Mouse (Mus musculus): ENCODE results near the gene Trim39. TPM values are rescaled to one million over a fixed set of nuclear protein-coding genes. Genes with fewer than 3 reads are reported as not detected.
"Not testable (repeated sequence)": the region's sequence is repeated elsewhere in the genome, so short reads cannot be mapped to it uniquely, and the experiment has no call there.

Trim39 gene
- polyA plus RNA-seq, 1 experiment from 2014 or later = 29.0 TPM

DNA sequence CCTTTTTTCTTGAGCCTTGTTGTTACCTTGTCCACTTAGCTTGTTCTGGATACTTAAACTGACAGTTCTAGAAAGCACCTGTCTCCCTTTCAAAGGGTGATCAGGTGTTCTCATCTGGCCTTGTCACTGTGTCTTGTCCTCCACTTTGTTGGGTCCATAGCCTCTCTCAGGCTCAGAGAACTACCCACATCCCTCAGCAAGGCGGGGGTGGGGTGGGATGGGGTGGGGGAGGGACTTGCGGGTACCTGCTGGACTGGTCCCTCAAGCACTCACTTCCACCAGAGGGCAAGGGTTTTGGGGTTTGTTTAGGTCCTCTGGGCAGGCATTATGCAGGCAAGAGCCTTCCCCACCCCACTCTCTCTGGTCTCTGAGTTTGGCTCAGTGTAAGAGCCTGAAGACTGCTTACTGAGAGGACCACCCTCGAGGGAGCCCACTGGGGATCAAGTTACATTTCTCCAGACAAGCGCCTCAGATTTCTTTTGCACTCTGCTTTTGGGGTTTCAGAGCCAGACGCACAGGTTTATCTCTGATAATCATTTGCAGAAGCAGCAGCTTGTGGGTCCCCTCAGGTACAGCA, 31.3 kb downstream of the Trim39 start:
- 13% methylated on average over 5 of the region's 5 CpGs for WGBS
- H3K9me3 ChIP-seq = no peaks in the 10 kb centered on the region
- no peak overlapping the region for H3K27ac ChIP-seq
- no peaks in the 10 kb centered on the region for H3K36me3 ChIP-seq (replicated peaks)
- no peak overlapping the region for H3K9ac ChIP-seq
- H3K4me1 ChIP-seq = peaks cover 5% of the 10 kb centered on the region
- H3K4me2 ChIP-seq = no peak overlapping the region
- H3K4me3 ChIP-seq = no peak overlapping the region
- H3K27me3 ChIP-seq (replicated peaks) = peaks cover 19% of the 10 kb centered on the region
- no peak for ATAC-seq (replicated peaks)

DNA sequence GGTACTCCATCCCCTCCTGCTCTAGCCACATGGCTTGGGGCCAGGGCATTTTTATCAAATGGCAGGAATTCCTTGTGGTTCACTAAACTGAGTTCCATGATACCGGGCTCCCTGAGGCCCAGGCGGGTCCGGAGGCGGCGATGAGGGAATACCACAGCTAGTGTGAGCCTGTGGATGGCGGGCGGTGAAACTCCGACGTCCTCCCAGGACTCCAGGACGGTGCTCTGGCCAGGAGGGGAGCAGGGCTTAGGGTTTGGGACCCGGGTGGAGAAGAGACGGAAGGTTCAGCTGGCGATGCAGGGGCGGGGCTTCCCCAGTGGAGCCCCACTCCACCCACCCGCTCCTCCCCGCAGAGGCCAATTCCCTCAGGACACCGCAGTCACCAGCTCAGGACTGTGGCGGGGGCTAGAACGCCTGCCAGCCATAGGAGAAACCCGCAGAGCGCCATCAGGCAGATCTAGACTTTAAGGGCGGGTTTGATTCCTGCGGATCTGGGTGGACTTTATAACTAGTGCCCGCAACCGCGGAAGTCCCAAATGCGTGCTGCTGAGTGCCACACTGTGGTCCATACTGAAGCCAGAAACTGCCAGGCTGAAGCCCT, 34.6 kb downstream of the Trim39 start:
- Histone ChIP-seq H3K27ac (no peak overlapping the region), H3K4me2 (peak overlapping the region; percentile 54), H3K9ac (peak overlapping the region; percentile 11; the same call in 1 of the 2 replicates), H3K4me1 (peaks cover 5% of the 10 kb centered on the region), H3K36me3 (replicated peaks) (no peaks in the 10 kb centered on the region), H3K9me3 (no peaks in the 10 kb centered on the region), H3K4me3 (peak overlapping the region; percentile 26), H3K27me3 (replicated peaks) (peaks cover 19% of the 10 kb centered on the region)
- ATAC-seq (replicated peaks) = no peak; the same call in 1 of the 2 replicates
- 4% methylated on average over 27 of the region's 27 CpGs for WGBS

DNA sequence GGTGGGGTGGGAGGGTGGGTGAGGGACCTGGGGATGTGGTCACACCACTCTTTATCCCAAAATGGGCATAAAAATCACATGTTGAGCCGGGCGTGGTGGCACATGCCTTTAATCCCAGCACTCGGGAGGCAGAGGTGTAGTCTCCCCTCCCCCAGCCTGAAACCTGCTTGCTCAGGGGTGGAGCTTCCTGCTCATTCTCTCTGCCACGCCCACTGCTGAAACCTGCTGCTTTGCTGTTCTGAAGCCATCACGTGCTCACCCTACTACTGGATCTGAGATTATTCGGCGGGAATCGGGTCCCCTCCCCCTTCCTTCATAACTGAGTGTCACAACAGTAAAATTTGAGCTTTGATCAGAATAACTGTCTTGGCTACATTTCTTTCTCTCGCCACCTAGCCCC, 36.7 kb downstream of the Trim39 start:
- not testable (repeated sequence) for H3K9ac ChIP-seq; H3K4me1 ChIP-seq; H3K9me3 ChIP-seq; H3K27ac ChIP-seq; H3K4me2 ChIP-seq; H3K36me3 ChIP-seq (replicated peaks); ATAC-seq (replicated peaks); H3K4me3 ChIP-seq
- WGBS = 34% methylated on average over 9 of the region's 9 CpGs
- peaks cover 24% of the 10 kb centered on the region for H3K27me3 ChIP-seq (replicated peaks)

DNA sequence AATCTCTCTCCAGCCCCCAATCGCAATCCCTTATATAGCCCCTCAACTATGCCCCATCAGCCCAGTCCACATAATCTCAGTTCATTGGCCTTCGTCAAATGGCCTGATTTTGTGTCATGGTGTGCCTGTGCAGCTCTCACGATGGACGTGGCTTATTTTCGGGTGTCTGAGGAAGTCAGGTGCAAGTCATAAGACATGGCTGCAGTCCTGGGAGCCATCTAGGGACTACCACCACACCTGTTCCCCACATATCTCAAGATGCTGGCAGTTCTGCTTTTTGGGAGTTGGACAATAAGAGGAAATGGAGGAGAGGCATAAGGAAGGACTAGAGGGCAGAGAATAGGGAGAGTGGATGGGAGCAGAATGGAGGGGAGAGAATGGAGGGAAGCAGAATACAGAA, 38.5 kb downstream of the Trim39 start:
- 80% methylated on average over 5 of the region's 5 CpGs for WGBS
- Histone ChIP-seq H3K4me1 (peaks cover 5% of the 10 kb centered on the region), H3K4me3 (no peak overlapping the region), H3K27me3 (replicated peaks) (peaks cover 29% of the 10 kb centered on the region), H3K27ac (no peak overlapping the region), H3K9me3 (no peaks in the 10 kb centered on the region), H3K9ac (no peak overlapping the region), H3K36me3 (replicated peaks) (no peaks in the 10 kb centered on the region), H3K4me2 (no peak overlapping the region)
- no peak for ATAC-seq (replicated peaks)

DNA sequence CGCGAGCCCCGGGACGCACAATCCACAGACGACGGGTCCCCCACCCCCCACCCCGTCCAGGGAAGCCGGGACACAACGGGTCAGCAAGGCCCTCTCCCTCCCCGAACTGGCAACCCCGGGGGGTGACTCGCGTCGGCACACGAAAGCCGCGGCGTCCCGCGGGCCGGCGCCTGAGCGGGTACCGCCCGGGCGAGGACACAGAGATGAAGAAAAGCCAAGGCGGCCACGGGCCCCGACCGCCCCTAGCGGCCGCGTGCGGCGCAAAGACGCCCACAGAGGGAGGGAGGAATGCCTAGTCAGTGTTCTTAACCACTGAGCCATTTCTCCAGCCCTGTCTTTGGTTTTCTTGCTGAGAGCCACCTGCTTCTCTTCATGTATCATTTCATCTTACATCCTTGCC, 40.7 kb downstream of the Trim39 start:
- H3K4me1 ChIP-seq = no peaks in the 10 kb centered on the region
- H3K27me3 ChIP-seq (replicated peaks) = peaks cover 15% of the 10 kb centered on the region
- no peak overlapping the region for H3K4me2 ChIP-seq
- no peaks in the 10 kb centered on the region for H3K9me3 ChIP-seq
- no peak for ATAC-seq (replicated peaks)
- no peak overlapping the region for H3K27ac ChIP-seq
- 8% methylated on average over 36 of the region's 36 CpGs for WGBS
- H3K4me3 ChIP-seq = no peak overlapping the region
- H3K36me3 ChIP-seq (replicated peaks) = no peaks in the 10 kb centered on the region
- H3K9ac ChIP-seq = no peak overlapping the region

DNA sequence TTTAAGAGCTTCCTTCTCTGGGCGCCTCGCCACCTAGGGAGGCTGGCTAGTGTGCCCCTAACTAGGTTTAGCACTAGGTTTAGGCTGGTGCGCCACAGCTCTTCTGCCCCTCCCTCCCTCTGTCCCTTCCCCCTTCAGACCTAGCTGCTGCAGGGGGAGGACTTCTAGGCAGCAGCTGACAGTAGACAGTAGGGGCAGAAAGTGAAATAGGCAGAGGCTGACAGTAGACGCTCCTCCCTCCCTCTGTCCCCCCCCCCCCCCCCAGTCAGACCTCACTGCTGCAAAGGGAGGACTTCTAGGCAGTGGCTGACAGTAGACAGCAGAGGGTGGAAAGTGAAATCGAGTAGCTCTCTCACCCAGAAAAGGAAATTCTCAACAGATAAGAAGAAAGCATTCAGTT, 43.0 kb downstream of the Trim39 start:
- peaks cover 28% of the 10 kb centered on the region for H3K27me3 ChIP-seq (replicated peaks)
- WGBS = 11% methylated on average over 5 of the region's 5 CpGs
- no peak for ATAC-seq (replicated peaks)

DNA sequence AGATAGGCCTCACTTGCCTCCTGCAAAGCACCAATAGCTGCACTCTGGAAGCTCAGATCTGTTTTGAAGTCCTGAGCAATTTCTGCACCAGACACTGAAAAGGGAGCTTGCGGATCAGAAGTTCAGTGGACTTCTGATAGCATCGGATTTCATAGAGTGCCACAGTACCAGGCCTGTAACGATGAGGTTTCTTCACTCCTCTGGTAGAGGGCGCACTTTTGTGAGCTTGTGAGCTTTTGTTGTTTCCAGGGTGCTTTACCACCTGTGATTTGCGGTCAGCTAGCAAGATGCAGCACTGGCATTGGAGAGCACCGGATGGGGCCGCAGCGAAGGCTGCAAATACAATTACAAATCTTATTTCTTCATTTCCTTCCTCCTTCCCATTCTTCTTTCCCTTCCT, 45.1 kb downstream of the Trim39 start:
- no peak for ATAC-seq (replicated peaks)
- Histone ChIP-seq H3K4me2 (no peak overlapping the region), H3K9me3 (no peaks in the 10 kb centered on the region), H3K27ac (no peak overlapping the region), H3K9ac (no peak overlapping the region), H3K4me1 (no peaks in the 10 kb centered on the region), H3K4me3 (no peak overlapping the region), H3K36me3 (replicated peaks) (no peaks in the 10 kb centered on the region), H3K27me3 (replicated peaks) (peaks cover 33% of the 10 kb centered on the region)
- 19% methylated on average over 8 of the region's 8 CpGs for WGBS

More for the DNA sequence above, 43.0 kb downstream of the Trim39 start:
- Histone ChIP-seq H3K4me2 (no peak overlapping the region), H3K4me1 (no peaks in the 10 kb centered on the region), H3K27ac (no peak overlapping the region), H3K36me3 (replicated peaks) (no peaks in the 10 kb centered on the region), H3K9ac (no peak overlapping the region), H3K4me3 (no peak overlapping the region), H3K9me3 (no peaks in the 10 kb centered on the region)

DNA sequence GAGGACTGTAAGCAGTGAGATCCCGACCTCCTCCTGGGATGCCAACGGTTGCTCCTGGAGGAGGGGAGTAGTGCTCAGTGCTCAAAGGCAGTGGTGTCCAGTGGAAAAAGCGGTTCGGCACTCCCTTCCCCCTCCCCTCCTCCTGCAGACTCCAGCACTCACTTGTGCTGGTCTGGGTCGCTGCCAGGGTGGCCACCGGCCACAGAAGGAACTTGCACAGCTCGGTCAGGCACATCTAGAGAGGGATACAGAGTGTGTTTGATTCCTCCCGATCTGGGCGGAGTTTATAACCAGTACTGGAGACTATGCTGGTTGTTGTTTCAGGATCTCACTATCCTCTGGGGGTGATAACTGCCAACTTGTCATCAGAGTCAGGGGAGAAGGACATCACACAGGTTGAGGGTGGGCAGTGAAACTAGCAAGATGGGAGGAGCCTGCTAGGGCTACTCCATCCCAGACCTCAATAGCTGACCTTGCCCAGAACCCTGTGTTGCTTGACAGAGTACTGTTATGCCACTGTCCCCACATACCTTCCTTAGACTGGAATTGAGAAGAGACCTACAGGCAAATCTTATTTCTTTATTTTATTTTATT, 46.7 kb downstream of the Trim39 start:
- Histone ChIP-seq H3K36me3 (replicated peaks) (no peaks in the 10 kb centered on the region), H3K27ac (no peak overlapping the region), H3K27me3 (replicated peaks) (peaks cover 28% of the 10 kb centered on the region), H3K4me2 (no peak overlapping the region), H3K9me3 (no peaks in the 10 kb centered on the region), H3K4me1 (no peaks in the 10 kb centered on the region), H3K4me3 (no peak overlapping the region), H3K9ac (no peak overlapping the region)
- 10% methylated on average over 9 of the region's 9 CpGs for WGBS
- ATAC-seq (replicated peaks) = no peak

DNA sequence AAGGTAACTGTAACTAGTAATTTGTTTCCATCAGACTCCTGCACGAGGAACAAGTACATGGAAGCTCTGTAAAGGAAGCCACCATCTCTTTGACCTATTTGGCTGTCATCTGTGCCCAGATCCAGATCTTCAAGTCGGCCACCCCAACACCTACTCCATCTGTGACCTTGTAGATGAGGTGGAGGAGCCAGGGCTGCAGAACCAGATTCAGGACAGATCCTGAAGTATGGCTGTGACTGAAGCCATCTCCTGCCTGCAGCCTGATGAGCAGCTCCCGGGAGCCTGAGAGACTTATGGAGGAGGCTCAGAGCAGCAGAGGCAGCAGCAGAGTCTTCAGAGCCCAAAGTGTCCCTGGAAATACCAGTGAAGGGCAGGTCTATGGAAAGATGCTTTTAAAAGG, 47.6 kb downstream of the Trim39 start:
- no peaks in the 10 kb centered on the region for H3K36me3 ChIP-seq (replicated peaks)
- H3K9ac ChIP-seq = no peak overlapping the region
- no peak overlapping the region for H3K4me3 ChIP-seq
- H3K9me3 ChIP-seq = no peaks in the 10 kb centered on the region
- H3K27ac ChIP-seq = no peak overlapping the region
- no peak for ATAC-seq (replicated peaks)
- whole genome bisulfite sequencing = 45% methylated on average over 3 of the region's 3 CpGs
- peaks cover 19% of the 10 kb centered on the region for H3K27me3 ChIP-seq (replicated peaks)
- no peak overlapping the region for H3K4me2 ChIP-seq
- H3K4me1 ChIP-seq = no peaks in the 10 kb centered on the region

DNA sequence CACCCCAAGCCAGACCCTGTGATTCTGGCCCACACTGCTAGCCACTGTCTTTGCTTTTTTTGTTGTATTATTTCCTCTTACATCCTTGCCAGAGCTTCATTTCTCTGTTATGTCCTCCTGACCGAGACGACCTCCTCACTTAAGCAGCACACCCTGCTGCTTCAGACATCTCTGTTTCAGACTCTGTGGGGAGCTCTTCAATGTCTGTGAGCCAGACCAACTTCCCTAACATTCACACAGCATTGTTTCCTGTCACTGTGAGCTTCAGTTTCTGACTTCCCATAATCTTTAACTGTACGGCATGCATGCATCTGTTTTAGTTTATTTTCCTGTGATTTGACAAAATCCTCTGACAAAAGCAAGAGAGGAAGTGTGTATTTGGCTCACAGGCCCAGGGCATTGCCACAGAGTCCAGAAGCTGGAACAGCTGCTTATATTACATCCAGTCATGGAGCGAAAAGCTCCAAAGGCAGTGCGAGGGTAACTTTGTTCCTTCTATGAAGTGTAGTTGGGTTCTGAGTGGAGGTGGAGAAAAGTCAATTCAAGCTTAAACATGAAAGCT, 53.4 kb downstream of the Trim39 start:
- no peak overlapping the region for H3K9ac ChIP-seq
- H3K27ac ChIP-seq = no peak overlapping the region
- H3K4me2 ChIP-seq = no peak overlapping the region
- WGBS = 52% methylated on average over 5 of the region's 5 CpGs
- H3K4me3 ChIP-seq = no peak overlapping the region
- no peaks in the 10 kb centered on the region for H3K9me3 ChIP-seq
- ATAC-seq (replicated peaks) = no peak
- 0 out of 2 replicates have a peak, but pooled peaks cover 4% of the 10 kb centered on the region for H3K4me1 ChIP-seq
- no peaks in the 10 kb centered on the region for H3K36me3 ChIP-seq (replicated peaks)
- H3K27me3 ChIP-seq (replicated peaks) = peaks cover 44% of the 10 kb centered on the region

DNA sequence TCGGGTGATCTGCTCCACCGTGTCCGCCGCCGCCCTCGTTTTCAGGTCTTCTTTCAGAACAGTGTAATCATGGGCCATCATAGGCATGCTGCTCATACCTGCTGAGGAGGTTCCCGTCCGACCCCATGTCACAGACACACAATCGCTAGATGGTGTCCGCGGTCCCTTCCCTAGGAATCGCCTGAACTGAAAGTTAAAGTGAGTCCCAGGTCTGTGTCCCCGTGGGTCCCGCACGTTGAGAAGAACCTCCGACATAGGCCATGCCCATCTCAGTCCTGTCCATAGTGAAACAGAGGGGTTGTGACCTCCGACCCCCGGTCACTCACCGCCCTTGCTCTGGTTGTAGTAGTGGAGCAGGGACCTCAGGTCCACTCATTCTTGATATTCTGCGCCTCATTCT, 56.5 kb downstream of the Trim39 start:
- Histone ChIP-seq H3K4me3 (0 out of 2 replicates have a peak overlapping the region, but pooled peaks have one; percentile 0), H3K9me3 (no peaks in the 10 kb centered on the region), H3K36me3 (replicated peaks) (no peaks in the 10 kb centered on the region), H3K4me1 (0 out of 2 replicates have a peak, but pooled peaks cover 4% of the 10 kb centered on the region), H3K9ac (no peak overlapping the region), H3K27me3 (replicated peaks) (peaks cover 46% of the 10 kb centered on the region), H3K27ac (no peak overlapping the region), H3K4me2 (peak overlapping the region; percentile 13; the same call in 1 of the 2 replicates)
- ATAC-seq (replicated peaks) = no peak
- WGBS = 6% methylated on average over 20 of the region's 20 CpGs

Measured in midbrain, embryonic 15.5 days (tissue).